Mouse (Mus musculus) heart, adult 2 months (tissue): Measurements from ENCODE around the gene Cux2. TPM values are rescaled to one million over a fixed set of nuclear protein-coding genes. Genes with fewer than 3 reads are reported as not detected.
A peak's percentile ranks its signal among the peaks of the same experiment; 100 is the strongest.

Source experiments
- DNase-seq, 2 experiments: peaks; one replicate each; pipeline ENCODE4 v3.0.0; 2021
- H3K27ac ChIP-seq: fragments of 200-600 bp; 2 replicates; pipeline ENCODE4 v1.8.1; 2022
- H3K27me3 ChIP-seq: fragments of 200-500 bp; 2 replicates; pipeline ENCODE4 v1.6.1; 2012; ENCODE audit warnings: mild to moderate bottlenecking, low read length, inconsistent platforms, mixed read lengths; ENCODE audit not compliant: control insufficient read depth, insufficient read depth
- H3K36me3 ChIP-seq: fragments of 200-500 bp; 2 replicates; pipeline ENCODE4 v1.6.1; 2012; ENCODE audit warnings: low read length, inconsistent platforms; ENCODE audit not compliant: control insufficient read depth, insufficient read depth
- H3K4me1 ChIP-seq: fragments of 200-500 bp; 2 replicates; pipeline ENCODE4 v1.6.1; 2011; ENCODE audit warnings: low read length; ENCODE audit not compliant: control insufficient read depth, insufficient read depth
- H3K4me3 ChIP-seq: fragments of 200-600 bp; 2 replicates; pipeline ENCODE4 v1.8.1; 2022
- H3K79me2 ChIP-seq: fragments of 200-500 bp; replicated peaks from 2 replicates; pipeline ENCODE4 v1.6.1; 2012; ENCODE audit warnings: mild to moderate bottlenecking, inconsistent platforms, low read length, moderate library complexity, mixed read lengths; ENCODE audit not compliant: control insufficient read depth, insufficient read depth
- H3K9ac ChIP-seq: fragments of 200-500 bp; 2 replicates; pipeline ENCODE4 v1.6.1; 2012; ENCODE audit warnings: low read depth, mild to moderate bottlenecking, control low read depth, inconsistent platforms, low read length, mixed read lengths
- CTCF ChIP-seq: fragments of 200-600 bp; IDR thresholded peaks from 2 replicates; pipeline ENCODE4 v1.8.1; 2022; ENCODE audit warnings: antibody characterized with exemption, mild to moderate bottlenecking, moderate library complexity
- EP300 ChIP-seq: fragments of 200-500 bp; IDR thresholded peaks from 2 replicates; pipeline ENCODE4 v1.6.1; 2011; ENCODE audit warnings: low read depth, low read length, control low read depth; ENCODE audit not compliant: insufficient read depth
- POLR2A ChIP-seq: fragments of 200-500 bp; IDR thresholded peaks from 2 replicates; pipeline ENCODE4 v1.6.1; 2011; ENCODE audit warnings: mild to moderate bottlenecking, low read depth, low read length, control low read depth; ENCODE audit not compliant: insufficient read depth
- WGBS: fragments of 180-500 bp; shearing (Covaris S2); methylation state at CpG from one replicate; pipeline ENCODE4 v1.1.7; 2018; 5-methylcytosine and 5-hydroxymethylcytosine counted together
- intact Hi-C: fragments of 180-260 bp; cut with DNase I; formaldehyde crosslinking; loops from one replicate; pipeline ENCODE4 v1.15.1; 2025
- polyA plus RNA-seq: library from polyadenylated mRNA; depleted of rRNA; stranded (reverse); fragments of >200 nt; gene quantifications from 2 replicates; pipeline ENCODE4 v1.2.3, GENCODE M21; 2012
- total RNA-seq, 2 experiments: library from RNA; stranded (reverse); gene quantifications; 2 replicates each; pipeline ENCODE4 v1.2.3; 2021

Gene Cux2
- total and polyA plus RNA-seq, 3 experiments, result 11.4 to 18.4 (median 18.1) TPM

GRCm38 (mm10) chr5:121820657-121821056 lies 229.2 kb downstream of the Cux2 start:
- WGBS, result 17% methylated on average over 3 of the region's 3 CpGs
- DNase-seq, result no peak
- H3K4me3 ChIP-seq, result no peak overlapping the region
- H3K79me2 ChIP-seq, result no peaks in the 10 kb centered on the region
- H3K9ac ChIP-seq, result no peak overlapping the region
- H3K4me1 ChIP-seq, result peaks cover 35% of the 10 kb centered on the region
- H3K36me3 ChIP-seq, result peaks cover 19% of the 10 kb centered on the region
- no peak for TF ChIP-seq POLR2A
- no peak for TF ChIP-seq CTCF
- no peak for TF ChIP-seq EP300
- H3K27me3 ChIP-seq, result no peaks in the 10 kb centered on the region
- peak overlapping the region; percentile 6; the same call in 1 of the 2 replicates for H3K27ac ChIP-seq
- intact Hi-C loops, result no loop called here

- TF ChIP-seq CTCF (no peak), POLR2A (no peak), EP300 (no peak)
- Histone ChIP-seq H3K36me3 (peaks cover 14% of the 10 kb centered on the region), H3K4me1 (peaks cover 31% of the 10 kb centered on the region), H3K9ac (no peak overlapping the region), H3K4me3 (no peak overlapping the region), H3K27ac (peak overlapping the region; percentile 6; the same call in 1 of the 2 replicates), H3K27me3 (no peaks in the 10 kb centered on the region), H3K79me2 (no peaks in the 10 kb centered on the region)
- DNase-seq, result peak in 1 of 2 experiments; percentile 21
- intact Hi-C loops, result no loop called here
- WGBS, result 56% methylated on average over 2 of the region's 2 CpGs
Measured at GRCm38 (mm10) chr5:121820161-121820560, 229.7 kb downstream of the Cux2 start.

- 71% methylated on average over 5 of the region's 5 CpGs for WGBS
- H3K27ac ChIP-seq, result no peak overlapping the region
- H3K9ac ChIP-seq, result no peak overlapping the region
- no peak for DNase-seq
- TF ChIP-seq CTCF (no peak), EP300 (no peak), POLR2A (no peak)
- peaks cover 29% of the 10 kb centered on the region for H3K4me1 ChIP-seq
- no peaks in the 10 kb centered on the region for H3K79me2 ChIP-seq
- no peak overlapping the region for H3K4me3 ChIP-seq
- intact Hi-C loops, result no loop called here
- no peaks in the 10 kb centered on the region for H3K27me3 ChIP-seq
- peaks cover 9% of the 10 kb centered on the region for H3K36me3 ChIP-seq
Measured at GRCm38 (mm10) chr5:121819559-121819958, 230.3 kb downstream of the Cux2 start.

GRCm38 (mm10) chr5:121818862-121819261 lies 231.0 kb downstream of the Cux2 start:
- Histone ChIP-seq H3K4me3 (no peak overlapping the region), H3K79me2 (no peaks in the 10 kb centered on the region), H3K36me3 (peaks cover 9% of the 10 kb centered on the region), H3K27me3 (no peaks in the 10 kb centered on the region), H3K4me1 (peaks cover 25% of the 10 kb centered on the region), H3K9ac (no peak overlapping the region), H3K27ac (no peak overlapping the region)
- no peak for TF ChIP-seq EP300
- no peak for TF ChIP-seq POLR2A
- no peak for TF ChIP-seq CTCF
- intact Hi-C loops, result no loop called here
- no peak for DNase-seq
- WGBS, result 93% methylated on average over 4 of the region's 4 CpGs

- Histone ChIP-seq H3K4me3 (no peak overlapping the region), H3K27me3 (no peaks in the 10 kb centered on the region), H3K9ac (no peak overlapping the region), H3K36me3 (peaks cover 6% of the 10 kb centered on the region), H3K79me2 (no peaks in the 10 kb centered on the region), H3K27ac (no peak overlapping the region), H3K4me1 (peaks cover 20% of the 10 kb centered on the region)
- intact Hi-C loops, result no loop called here
- 91% methylated on average over 7 of the region's 7 CpGs for WGBS
- TF ChIP-seq CTCF, result no peak
- no peak for TF ChIP-seq EP300
- no peak for TF ChIP-seq POLR2A
- peak in 1 of 2 experiments; percentile 21 for DNase-seq
Measured at GRCm38 (mm10) chr5:121818401-121818800, 231.5 kb downstream of the Cux2 start.

GRCm38 (mm10) chr5:121817551-121817950 lies 232.4 kb downstream of the Cux2 start:
- Histone ChIP-seq H3K36me3 (peaks cover 5% of the 10 kb centered on the region), H3K4me1 (peaks cover 15% of the 10 kb centered on the region), H3K79me2 (no peaks in the 10 kb centered on the region), H3K27ac (no peak overlapping the region), H3K4me3 (no peak overlapping the region), H3K27me3 (no peaks in the 10 kb centered on the region), H3K9ac (no peak overlapping the region)
- WGBS, result 82% methylated on average over 9 of the region's 9 CpGs
- intact Hi-C loops, result no loop called here
- TF ChIP-seq EP300, result no peak
- TF ChIP-seq POLR2A, result no peak
- no peak for TF ChIP-seq CTCF
- DNase-seq, result no peak
